Mouse (Mus musculus): ENCODE results near the gene Hexa.

Gene Hexa

DNA sequence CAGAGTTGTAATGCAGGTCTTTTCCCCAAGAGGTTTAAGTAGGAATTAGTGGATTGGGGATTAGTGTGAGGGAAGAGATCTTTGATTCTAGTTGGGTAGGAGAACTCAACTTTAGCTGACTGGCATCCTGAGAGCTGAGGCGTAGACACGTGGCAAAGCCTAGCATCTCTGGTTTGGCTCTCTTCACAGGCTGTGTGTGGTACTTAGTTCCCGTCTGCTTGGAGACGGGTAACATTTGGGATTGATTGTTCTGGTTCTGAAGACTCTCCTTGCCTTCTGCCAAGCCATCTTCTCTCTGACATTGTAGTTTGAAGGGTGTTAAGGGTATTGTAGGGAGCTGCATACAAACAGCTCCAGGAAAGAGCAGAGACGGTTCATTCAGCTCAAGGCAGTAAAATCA, 13.3 kb downstream of the Hexa start:
- no peak for DNase-seq (ENCODE audit: low spot score in 2 of 2)

DNA sequence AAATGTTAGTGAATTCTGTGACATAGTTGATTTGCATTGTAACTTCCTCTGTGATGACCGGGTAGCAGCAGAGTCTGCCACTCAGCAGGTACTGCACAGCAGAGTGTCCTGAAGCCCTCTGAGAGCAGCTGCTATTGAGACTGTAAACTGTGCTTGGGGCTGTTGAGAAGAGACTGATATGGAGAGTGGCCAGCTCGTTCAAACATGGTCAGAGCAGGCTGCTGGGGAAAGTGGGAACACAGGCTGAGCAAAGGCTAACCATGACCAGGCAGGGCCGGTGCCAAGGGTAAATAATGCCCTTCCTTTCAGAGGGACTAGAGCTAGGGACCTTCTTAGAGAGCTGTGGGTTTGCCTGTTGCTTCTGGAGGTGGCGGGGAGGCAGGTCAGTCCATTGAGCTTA, 14.4 kb downstream of the Hexa start:
- no peak for DNase-seq (ENCODE audit: low spot score in 2 of 2)

DNA sequence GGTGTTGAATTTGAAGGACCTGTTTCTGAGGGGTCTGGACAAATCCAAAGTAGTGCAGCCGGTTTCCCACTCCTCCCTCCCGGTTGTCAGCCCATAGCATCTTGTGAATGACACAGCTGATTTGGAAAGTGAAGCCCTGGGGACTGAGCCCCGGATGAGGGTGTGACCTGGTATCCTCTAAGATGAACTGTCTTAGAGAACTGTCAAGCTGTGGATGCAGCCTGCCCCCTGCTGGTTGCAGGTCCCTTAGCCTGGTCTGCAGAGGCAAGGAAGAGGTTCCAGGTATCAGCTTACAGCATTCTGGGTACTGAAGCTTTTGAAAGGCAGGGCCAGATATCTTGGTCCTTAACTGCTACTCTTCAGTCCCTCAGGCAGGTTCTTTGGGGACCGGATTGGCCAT, 26.3 kb downstream of the Hexa start:
- DNase-seq (ENCODE audit: low spot score in 2 of 2) = peak; percentile 75 to 76

DNA sequence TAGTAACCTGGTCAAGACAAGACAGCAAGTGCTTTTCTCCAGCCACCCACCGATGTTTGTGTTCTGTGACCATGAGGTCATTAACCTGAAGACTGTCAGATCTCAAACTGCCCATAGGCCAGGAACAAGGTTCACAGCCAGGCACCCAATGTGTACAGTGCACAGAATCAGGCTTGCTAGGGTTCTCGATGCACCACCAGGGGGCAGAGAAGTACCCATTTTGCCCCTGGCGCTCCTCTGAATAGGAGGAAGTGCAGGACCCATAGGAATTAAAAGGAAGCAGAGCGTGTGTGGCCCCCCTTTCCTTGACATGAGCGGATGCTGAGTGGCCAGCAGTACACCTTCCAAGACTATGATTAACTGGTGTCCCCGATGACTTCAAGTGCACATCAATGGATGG, 27.8 kb downstream of the Hexa start:
- peak; percentile 53 to 60 for DNase-seq (ENCODE audit: low spot score in 2 of 2)

DNA sequence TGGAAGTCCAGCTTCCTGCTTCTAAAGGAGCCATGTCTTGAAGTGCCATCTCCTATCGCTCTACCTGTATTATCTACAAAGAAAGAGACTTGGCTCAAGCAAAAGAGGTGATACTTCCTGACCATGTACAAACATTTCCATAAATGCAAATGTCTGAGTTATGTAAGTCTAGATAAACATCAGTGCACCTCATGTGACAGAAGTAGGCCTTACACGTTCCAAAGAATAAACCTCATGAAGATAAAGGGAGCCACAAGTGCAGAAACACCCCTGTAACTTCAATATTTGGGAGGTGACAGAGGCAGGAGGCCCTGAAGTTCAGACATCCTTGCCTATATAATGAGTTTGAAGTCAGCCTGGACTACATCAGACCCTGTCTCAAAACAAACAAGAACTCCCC, 32.5 kb downstream of the Hexa start:
- no peak for DNase-seq (ENCODE audit: low spot score in 2 of 2)

DNA sequence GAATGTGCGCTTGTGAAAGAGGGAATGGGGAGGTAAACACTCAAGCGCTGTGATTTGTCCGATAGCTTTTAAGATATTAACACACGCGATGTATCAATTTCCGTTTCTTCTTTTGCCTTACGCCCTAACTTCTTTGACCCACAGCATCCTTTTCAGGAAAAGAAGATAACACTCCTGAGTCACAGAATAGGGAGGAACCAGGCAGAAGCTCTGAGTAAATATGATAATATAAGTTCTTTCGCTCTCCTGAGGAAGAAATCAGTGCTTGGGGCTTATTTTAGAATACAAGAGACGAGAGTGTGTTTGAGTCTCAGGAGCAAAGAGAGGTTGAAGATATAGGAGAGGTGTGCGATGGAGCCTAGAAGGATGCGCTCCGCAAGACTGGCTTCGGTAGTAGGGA, 38.1 kb downstream of the Hexa start:
- no peak for DNase-seq (ENCODE audit: low spot score in 2 of 2)

DNA sequence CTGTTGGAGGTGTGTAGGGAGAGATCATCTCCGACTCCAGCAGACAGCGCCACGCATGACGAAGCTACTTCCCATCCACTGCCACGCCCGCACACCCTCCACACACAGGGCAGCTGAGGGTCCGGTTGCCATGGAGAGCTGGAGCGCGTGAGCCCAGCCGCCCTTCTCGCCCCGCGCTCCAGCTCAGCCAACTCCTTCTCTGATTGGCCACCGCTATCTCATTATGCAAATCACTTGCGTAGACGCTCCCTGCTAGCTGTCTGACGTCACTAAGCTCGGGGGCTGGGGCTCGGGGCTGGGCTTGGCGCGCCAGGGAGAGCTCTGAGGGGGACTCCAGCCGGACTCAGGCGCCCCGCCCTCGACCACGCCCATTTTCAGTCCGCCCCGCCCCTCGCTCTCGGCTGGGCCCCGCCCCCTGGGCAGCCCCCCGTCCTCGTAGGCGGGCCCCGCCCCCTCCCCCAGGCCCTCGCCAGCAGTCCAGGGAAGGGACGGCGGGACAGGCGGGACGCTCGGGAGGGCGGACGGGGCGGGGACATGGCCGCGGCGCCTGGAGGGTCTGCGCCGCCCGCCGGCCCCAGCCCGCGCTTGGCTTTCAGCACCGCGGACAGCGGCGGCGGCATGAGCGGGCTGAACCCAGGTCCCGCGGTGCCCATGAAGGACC, 38.6 kb downstream of the Hexa start, which contains the start of gene Celf6:
Celf6 (plus strand) TSS at position 74 of the 661 bp plus-strand sequence.
- peak; percentile 41 to 45 for DNase-seq (ENCODE audit: low spot score in 2 of 2)

DNA sequence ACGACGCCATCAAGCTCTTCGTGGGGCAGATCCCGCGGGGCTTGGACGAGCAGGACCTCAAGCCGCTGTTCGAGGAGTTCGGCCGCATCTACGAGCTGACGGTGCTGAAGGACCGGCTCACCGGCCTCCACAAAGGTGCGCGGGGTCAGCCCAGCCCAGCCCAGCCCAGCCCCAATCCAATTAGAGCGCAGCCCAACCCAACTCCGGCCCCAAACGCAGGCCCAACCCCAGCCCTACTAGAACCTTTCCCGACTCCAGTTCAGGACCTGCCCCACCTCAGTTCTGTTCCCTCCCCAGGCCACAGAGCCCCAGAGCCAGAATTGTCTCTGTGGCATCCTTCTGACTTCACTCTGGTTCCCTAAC, 39.1 kb downstream of the Hexa start:
- DNase-seq (ENCODE audit: low spot score in 2 of 2) = peak in 1 of 2 experiments; percentile 3

DNA sequence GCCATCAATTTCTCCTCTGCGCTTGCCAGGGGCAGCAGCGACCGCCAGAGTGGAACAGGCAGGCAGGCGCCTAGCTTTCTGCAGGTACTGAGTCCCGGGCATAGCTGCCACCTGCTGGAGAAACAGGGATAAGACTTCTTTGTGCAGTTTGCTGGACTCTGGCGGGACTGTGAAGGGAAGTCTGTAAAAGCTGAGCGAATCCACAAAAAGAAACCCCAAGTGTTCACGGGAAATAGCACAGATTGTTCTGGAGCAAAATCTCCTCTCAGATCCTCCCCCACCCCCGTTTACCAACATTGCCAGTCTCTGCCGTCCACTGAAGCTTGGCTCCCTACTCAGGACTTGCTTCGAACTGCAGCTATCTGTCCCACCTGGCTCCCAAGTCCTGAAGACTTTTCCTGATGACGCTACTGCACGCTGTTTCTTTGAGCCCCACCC, 45.5 kb downstream of the Hexa start:
- peak; percentile 44 to 51 for DNase-seq (ENCODE audit: low spot score in 2 of 2)

DNA sequence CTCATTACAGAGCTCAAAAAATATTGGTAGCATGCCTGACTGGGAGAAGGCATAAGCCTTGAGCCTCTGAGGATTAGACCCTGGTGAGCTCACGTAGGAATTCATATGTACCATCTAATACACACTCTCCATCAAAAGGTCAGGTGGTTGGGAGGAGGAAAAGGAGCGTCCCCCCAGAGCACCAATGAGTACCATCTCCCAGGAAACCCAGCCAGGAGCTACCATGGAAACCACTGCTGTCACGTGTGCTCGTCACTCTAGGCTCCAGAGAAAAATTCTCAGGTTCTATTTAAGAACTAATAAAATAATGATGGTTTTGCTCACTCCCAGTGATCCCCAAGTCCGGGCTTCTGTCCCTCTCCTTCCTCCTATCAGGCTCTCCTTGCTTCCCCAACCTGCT, 48.9 kb downstream of the Hexa start:
- no peak for DNase-seq (ENCODE audit: low spot score in 2 of 2)

DNA sequence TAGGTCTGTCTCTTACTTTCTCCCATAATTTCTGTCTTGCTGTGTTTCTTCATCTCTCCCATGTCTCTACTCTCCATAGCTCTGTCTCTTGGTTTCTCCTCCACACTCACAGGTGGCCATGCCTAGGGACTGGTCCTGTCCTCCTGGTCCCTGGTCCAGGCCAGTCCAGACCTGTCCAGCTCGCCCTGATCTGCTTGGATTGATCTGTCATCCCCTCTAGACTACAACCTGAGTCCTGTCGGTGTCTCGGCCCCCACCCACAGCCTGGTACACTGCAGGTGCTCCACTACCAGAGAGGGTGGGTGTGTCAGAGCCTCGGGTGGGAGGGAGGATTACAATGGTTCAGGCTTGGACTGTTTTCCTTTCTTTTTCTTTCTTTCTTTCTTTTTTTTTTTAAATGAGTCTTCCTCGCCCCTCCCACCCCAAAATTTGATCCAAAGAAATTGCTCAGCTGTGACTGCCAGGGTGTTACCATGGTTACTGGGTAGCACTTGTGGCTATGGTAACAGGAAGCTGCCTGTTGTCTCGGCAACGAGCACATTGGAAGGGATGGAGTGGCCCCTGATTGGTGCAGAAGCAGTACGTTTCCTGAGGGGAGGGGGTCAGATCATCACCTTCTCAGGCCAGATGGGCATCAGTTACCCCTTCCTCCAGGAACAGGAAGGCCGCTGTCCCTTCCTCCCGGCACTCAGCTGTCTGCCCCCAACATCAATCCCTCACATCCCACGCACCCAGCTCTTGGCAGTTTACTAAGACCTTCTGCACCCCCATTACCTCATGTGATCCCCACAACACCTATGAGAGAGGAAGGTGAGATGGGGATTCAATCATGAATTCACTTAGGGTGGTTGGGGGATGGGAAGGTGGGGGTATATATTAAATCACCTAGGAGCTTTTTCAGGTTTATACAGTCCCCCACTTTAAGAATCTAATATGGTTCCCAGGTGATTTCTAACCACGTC, 49.7 kb downstream of the Hexa start:
- no peak for DNase-seq (ENCODE audit: low spot score in 2 of 2)

DNA sequence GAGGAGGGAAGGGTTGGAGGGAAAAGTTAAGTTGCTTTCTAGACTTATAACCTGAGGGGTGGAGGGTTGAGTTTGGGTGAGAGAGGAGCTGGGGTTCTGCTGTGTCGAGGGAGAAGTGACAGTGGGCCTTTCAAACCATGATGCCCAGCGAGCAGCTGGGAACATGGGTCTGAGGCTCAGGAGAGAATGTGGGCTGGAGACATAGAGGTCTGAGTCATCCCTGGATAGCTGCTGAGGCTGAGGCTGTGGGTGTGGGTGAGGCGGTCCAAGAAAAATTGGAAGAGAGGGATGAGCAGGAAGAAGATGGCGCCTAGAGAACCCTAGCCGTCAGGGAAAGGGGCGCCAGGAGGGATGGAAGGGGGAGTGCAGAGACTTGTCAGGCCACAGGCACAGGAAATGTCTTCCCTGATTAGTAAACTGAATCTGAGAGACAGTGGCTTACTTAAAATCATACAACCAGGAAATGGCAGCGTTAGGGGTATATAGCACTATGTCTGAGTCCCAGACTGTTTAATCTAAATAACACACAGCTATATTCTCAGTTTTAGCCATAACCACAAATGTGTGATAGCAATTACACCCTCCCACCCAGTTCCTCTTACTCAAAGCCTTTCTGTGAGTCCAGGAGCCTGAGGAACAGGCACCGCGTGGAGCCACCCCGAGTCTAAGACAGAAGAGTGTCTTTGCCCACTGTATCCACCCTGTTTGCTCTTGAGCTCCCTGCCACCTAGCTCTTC, 50.5 kb downstream of the Hexa start:
- no peak for DNase-seq (ENCODE audit: low spot score in 2 of 2)

DNA sequence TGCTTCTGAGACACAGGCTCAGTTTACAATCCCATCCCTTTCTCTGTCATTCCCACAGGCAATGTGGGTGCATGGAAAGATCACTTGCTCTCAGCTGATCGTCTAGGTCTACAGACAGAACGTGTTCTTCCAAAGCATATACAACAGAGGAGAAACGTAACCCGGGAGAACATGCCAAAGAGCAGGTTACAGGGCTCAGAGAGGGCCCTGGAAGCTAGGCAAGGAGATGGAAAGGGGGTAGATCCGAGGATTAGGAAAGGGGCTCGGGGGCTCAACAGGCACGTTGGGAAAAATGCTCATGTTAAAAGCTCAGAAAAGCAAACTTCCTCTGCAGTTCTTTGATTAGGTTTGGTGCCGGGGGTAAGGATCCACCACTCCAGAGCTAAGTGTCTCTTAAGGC, 62.3 kb downstream of the Hexa start:
- DNase-seq (ENCODE audit: low spot score in 2 of 2) = no peak

DNA sequence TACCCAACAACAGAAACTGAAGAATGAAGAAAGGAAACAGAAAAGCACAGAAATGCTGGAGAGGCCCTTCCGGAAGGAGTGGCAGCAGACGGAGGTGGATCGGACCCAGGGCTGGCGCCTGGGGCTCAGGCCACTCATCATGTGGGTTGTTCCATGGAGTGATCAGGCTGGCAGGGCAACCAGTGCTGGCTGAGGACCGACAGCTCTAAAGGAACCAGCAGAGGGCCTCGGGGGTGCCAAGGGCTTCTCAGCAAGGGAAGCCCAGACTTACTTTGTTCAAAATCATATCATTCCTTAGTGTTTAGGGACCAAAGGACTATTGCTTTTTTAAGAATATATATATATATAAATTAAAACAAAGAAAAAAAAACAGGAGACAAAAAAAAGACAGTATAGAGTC, 66.6 kb downstream of the Hexa start:
- DNase-seq (ENCODE audit: low spot score in 2 of 2) = no peak

DNA sequence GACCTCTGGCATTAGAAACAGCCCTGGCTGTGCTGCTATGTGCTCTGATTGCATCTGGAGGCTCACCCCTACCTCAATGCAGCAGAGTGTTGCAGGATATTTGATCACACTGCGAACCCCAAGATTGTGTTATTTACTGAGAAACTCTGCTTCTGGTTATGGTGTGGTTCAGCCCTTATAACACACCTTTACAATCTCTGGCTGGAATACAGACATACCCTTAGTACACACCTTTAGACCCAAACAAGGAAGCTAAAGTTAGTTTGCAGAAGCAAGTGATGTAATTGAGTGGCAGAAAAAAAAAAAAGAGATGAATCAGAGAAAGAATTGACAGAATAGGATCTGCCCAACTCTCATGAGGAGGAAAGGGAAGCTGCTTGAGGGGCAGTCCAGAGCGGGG, 71.6 kb downstream of the Hexa start:
- DNase-seq (ENCODE audit: low spot score in 2 of 2) = no peak

All from spleen, postnatal 36 days (tissue).